Mouse (Mus musculus) ES-Bruce4 (cell line): Measurements from ENCODE around the gene Lrrk1.

Source experiments
- CTCF ChIP-seq: IDR thresholded peaks from one replicate; pipeline ENCODE4 v1.8.1; 2011; ENCODE audit warnings: low read depth, low read length
- POLR2A ChIP-seq: IDR thresholded peaks from one replicate; pipeline ENCODE4 v1.8.1; 2011; ENCODE audit warnings: low read length; ENCODE audit not compliant: insufficient read depth

DNA sequence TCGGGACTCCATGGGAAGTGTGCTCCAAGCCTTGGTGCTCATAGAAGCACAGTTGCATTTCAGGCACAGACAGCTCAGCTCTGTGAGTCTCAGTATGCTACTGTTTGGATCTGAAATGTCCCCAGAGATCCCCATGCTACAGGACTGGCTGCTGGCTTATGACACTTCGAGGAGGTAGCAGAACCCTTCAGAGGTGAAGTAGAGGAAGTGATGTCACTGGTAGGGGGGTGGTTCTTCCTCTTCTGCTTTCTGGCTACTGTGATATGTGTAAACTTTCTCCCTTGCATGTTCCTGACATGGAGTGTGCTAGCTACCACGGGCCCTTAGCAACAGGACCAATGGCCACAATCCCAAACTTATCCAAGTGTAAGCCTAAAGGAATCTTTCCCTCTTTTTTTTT lies 162.3 kb downstream of the Lrrk1 start:
- TF ChIP-seq POLR2A, result no peak
- TF ChIP-seq CTCF, result no peak
